Mouse (Mus musculus) cerebellum, adult 18-20 months (tissue): ENCODE measurements around the gene F2r.

Experiments
- DNase-seq, 2 experiments: peaks; one replicate each; pipeline ENCODE4 v3.0.0; 2021

The F2r gene

GRCm38 (mm10) chr13:95591606-95592005, 26.7 kb downstream of the F2r start:
- DNase-seq: no peak

DNA sequence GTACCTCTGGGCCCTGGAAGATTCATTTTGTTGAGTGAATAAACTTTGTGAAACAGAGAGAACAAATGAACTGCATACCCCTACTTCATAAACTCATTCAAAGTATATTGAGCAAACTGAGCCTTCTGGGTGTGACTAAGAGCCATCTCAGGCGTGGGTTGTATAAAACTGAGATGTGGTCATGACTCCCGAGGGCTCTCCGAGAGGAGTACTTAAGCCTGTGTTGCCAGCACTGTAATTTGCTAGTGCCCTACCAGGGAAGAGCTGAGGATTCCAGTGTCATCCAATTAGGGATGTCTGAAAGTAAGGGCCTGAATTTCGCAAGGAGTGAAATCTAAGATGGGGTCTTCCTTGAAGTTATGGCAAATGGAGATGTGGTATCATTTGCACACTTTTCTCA, 30.7 kb downstream of the F2r start:
- DNase-seq: no peak

GRCm38 (mm10) chr13:95584898-95585297, 33.4 kb downstream of the F2r start:
- no peak for DNase-seq

DNA sequence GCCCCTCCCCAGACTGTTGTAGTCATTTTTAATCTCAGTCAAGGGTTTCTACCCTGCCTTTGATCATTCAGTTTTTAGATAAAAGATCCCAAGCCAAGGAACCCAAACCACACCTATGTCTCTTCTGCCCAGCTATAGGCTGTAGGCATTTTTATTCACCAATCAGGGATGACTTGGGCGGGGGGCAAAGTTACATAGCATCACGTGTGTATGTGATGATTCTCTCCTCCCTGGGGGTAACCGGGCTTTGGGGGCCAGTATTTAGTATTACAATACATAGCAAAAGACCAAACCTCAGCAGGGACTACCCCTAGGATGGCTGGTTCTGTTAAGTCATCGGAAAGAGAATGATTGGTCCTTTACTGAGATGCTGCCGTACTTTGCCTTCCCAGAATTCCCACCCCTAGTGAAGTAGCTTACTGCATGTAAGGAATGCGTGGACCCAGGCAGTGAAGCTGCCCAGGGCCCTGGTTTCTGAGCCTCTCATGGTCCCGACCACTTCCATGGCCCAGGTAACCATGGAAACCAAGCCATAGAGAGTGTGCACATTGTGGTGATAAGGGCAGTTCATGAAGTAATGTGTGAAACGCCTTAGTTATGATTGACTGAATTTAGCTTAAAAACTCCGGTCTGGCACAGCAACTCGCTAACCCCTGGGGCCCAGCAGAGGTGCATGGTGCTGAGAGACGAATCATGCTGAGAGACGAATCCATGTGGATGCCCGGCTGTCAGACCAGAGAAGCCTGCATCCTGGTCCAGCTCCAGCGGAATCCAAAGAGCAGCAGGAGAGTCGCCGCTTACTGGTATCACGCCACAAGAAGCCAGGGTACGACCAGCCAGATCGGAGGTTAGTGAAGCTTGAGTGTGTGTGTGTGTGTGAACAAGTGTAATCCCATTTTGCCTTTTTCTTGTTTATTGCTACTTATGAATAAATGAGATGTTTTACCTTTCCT, 34.8 kb downstream of the F2r start:
- no peak for DNase-seq

GRCm38 (mm10) chr13:95581850-95582249, 36.4 kb downstream of the F2r start:
- DNase-seq: no peak

DNA sequence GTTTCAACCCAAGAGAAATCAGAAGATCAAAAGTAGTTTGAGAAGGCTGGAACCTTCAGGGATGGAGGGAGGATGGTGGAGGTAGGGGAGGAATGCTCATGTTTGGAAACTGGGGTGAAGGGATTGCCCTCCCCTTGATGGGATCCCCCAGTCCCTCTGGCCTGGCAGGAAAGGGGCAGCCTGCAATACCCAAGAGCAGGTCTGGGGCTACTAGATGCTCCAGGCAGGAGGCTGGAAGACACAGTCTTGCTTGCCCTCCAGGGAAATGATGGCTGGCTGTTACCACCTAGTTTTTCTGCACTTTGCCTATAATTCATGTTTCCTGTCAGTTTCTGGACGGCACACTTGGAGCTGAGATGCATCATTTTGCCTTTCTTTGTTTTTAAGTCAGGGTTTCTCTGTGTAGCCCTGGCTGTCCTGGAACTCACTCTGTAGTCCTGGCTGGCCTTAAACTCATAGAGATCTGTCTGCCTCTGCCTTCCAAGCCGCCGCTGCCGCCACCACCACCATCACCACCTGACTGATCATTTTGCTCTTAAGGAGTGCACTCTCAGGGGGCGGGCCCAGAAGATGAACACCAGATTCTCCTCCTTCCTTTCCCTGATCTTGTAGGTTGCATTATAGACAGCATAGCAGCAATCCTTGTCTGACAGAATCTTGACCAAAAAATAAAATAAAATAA, 40.1 kb downstream of the F2r start:
- DNase-seq: no peak

DNA sequence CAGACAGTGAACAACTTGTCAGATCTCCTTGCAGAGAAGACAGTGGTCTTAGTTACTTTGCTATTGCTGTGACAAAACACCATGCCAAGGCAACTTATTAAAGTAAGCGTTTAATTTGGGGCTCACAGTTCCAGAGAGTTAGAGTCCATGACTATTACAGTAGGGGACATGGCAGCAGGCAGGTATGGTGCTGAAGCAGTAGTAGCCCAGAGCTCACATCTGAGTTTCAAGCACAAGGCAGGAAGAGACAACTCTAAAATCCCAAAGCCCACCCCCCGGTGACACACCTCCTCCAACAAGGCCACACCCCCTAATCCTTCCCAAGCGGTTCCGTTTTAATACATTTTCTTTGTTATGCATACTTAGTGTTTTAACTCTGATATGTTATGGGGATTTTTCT, 47.4 kb downstream of the F2r start:
- no peak for DNase-seq

- DNase-seq: no peak
These were observed 49.0 kb downstream of the F2r start for GRCm38 (mm10) chr13:95569326-95569725.

GRCm38 (mm10) chr13:95568336-95568735, 50.0 kb downstream of the F2r start:
- no peak for DNase-seq

DNA sequence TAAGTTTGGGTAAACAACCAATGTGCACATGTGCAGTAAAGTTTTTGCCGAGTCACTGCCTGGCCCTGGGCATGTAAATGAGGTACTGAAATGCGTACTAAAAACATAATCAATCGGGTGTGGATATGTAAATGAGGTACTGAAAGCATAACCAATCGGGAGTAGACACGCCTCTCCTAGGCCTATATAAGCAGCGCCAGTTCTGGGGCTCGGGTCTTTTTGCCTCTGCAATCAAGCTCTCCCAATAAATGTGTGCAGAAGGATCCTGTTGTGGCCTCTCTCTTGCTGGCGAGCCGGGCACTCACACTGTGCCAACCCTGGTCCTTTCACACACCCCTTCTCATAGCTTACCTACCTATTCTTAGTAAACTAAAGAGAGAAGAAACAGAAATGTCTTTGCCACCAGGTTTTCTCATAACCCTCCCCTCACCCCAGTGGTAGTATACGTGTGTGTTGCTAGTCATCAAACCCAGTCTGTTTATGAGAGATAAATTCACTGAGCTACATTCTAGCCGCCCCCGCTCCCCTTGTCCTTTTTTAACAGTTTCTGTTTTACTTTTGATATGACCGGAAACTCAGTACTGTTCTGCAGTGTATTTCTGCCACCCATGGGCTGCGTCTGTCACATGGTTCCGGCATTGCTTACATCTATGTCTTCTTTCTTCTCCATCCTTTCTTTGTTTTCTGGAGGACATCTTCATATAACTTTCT, 51.3 kb downstream of the F2r start:
- no peak for DNase-seq

GRCm38 (mm10) chr13:95563693-95564092, 54.6 kb downstream of the F2r start:
- DNase-seq: peak; percentile 66 to 71

- no peak for DNase-seq
These were observed 55.1 kb downstream of the F2r start for GRCm38 (mm10) chr13:95563066-95563610.

GRCm38 (mm10) chr13:95557326-95557725, 61.0 kb downstream of the F2r start:
- no peak for DNase-seq

GRCm38 (mm10) chr13:95553885-95554492, 64.3 kb downstream of the F2r start:
- DNase-seq: no peak
